Mouse (Mus musculus) CH12.LX (cell line): ENCODE results near the gene Agtrap. TPM values are rescaled to one million over a fixed set of nuclear protein-coding genes. Genes with fewer than 3 reads are reported as not detected.
A peak's percentile ranks its signal among the peaks of the same experiment; 100 is the strongest.

Experiments used
- DNase-seq: peaks from one replicate; pipeline ENCODE4 v3.0.0-alpha.2; 2013; ENCODE audit errors: extremely low read depth
- H3K27ac ChIP-seq: 2 replicates; pipeline ENCODE4 v1.5.1; 2012; ENCODE audit warnings: low read depth, mild to moderate bottlenecking, control low read depth, moderate library complexity; ENCODE audit not compliant: insufficient read depth
- H3K27me3 ChIP-seq: replicated peaks from 2 replicates; pipeline ENCODE3; 2012; ENCODE audit warnings: inconsistent platforms
- H3K36me3 ChIP-seq, 2 experiments: replicated peaks in 1 of 2; 2 replicates each; pipeline versions ENCODE3 to v1.6.1; 2012; ENCODE audit warnings: inconsistent platforms in 1 of 2, low read length in 1 of 2, mild to moderate bottlenecking in 1 of 2, mixed read lengths in 1 of 2, moderate library complexity in 1 of 2; ENCODE audit not compliant: control insufficient read depth in 1 of 2, insufficient read depth in 1 of 2
- H3K4me1 ChIP-seq, 2 experiments: 2 replicates each; pipeline ENCODE4 v1.6.1; 2012; ENCODE audit warnings: inconsistent platforms in 1 of 2, moderate library complexity in 1 of 2; ENCODE audit not compliant: insufficient read depth in 2 of 2, control insufficient read depth in 1 of 2
- H3K4me2 ChIP-seq: 2 replicates; pipeline ENCODE4 v1.6.1; 2012; ENCODE audit warnings: low read depth, mild to moderate bottlenecking, control low read depth; ENCODE audit not compliant: poor library complexity, insufficient read depth, severe bottlenecking
- H3K4me3 ChIP-seq, 3 experiments: fragments of 150-350 bp in 1 of 3; sonication (generic) in 1 of 3; replicated peaks in 1 of 3; 2 replicates each; pipeline versions ENCODE3 to v1.5.1; 2011 to 2012; ENCODE audit warnings: low read depth in 2 of 3, low read length in 2 of 3, mild to moderate bottlenecking in 2 of 3, moderate library complexity in 2 of 3, control low read depth in 1 of 3, improper control_type of control experiment in 1 of 3, inconsistent platforms in 1 of 3, mixed read lengths in 1 of 3; ENCODE audit not compliant: poor library complexity in 1 of 3
- H3K79me2 ChIP-seq: replicated peaks from 2 replicates; pipeline ENCODE4 v1.6.1; 2012; ENCODE audit warnings: mild to moderate bottlenecking, moderate library complexity; ENCODE audit not compliant: control insufficient read depth, poor library complexity, insufficient read depth, severe bottlenecking; ENCODE audit errors: extremely low read depth
- H3K9ac ChIP-seq: 2 replicates; pipeline ENCODE4 v1.6.1; 2012; ENCODE audit warnings: low read depth, mild to moderate bottlenecking, control low read depth, moderate library complexity; ENCODE audit not compliant: insufficient read depth
- H3K9me3 ChIP-seq: replicated peaks from 2 replicates; pipeline ENCODE3; 2012; ENCODE audit warnings: low read length, inconsistent platforms, mixed read lengths
- CHD1 ChIP-seq: IDR thresholded peaks from 2 replicates; pipeline ENCODE4 v1.6.1; 2012; ENCODE audit warnings: low read depth, low read length, improper control_type of control experiment, inconsistent platforms
- CTCF ChIP-seq, 2 experiments: IDR thresholded peaks in 1 of 2; conservative IDR thresholded peaks in 1 of 2; 2 replicates each; pipeline ENCODE4 v1.5.1; 2011 to 2012; ENCODE audit warnings: low read depth in 2 of 2, low read length in 2 of 2, improper control_type of control experiment in 1 of 2, inconsistent platforms in 1 of 2, mild to moderate bottlenecking in 1 of 2, moderate library complexity in 1 of 2
- E2F4 ChIP-seq: IDR thresholded peaks from 2 replicates; pipeline ENCODE4 v1.6.1; 2011; ENCODE audit warnings: low read depth, low read length, improper control_type of control experiment; ENCODE audit not compliant: insufficient replicate concordance
- ELF1 ChIP-seq: IDR thresholded peaks from 2 replicates; pipeline ENCODE4 v1.6.1; 2014; ENCODE audit warnings: low read depth, mild to moderate bottlenecking, inconsistent platforms, low read length, improper control_type of control experiment
- JUN ChIP-seq: IDR thresholded peaks from 2 replicates; pipeline ENCODE4 v1.6.1; 2011; ENCODE audit warnings: low read depth, mild to moderate bottlenecking, low read length, improper control_type of control experiment, moderate library complexity; ENCODE audit not compliant: insufficient read depth
- JUND ChIP-seq: conservative IDR thresholded peaks from 2 replicates; pipeline ENCODE4 v1.6.1; 2011; ENCODE audit warnings: low read depth, low read length, improper control_type of control experiment
- KAT2A ChIP-seq: IDR thresholded peaks from 2 replicates; pipeline ENCODE4 v1.6.1; 2012; ENCODE audit warnings: low read length, improper control_type of control experiment, inconsistent platforms; ENCODE audit not compliant: insufficient replicate concordance
- MAFK ChIP-seq: IDR thresholded peaks from 2 replicates; pipeline ENCODE4 v1.6.1; 2011; ENCODE audit warnings: low read length, improper control_type of control experiment; ENCODE audit not compliant: insufficient replicate concordance
- MAX ChIP-seq: IDR thresholded peaks from 2 replicates; pipeline ENCODE4 v1.6.1; 2011; ENCODE audit warnings: low read length, improper control_type of control experiment
- MEF2A ChIP-seq: IDR thresholded peaks from 2 replicates; pipeline ENCODE4 v1.6.1; 2014; ENCODE audit warnings: low read depth, mild to moderate bottlenecking, inconsistent platforms, low read length, improper control_type of control experiment, borderline replicate concordance
- MYC ChIP-seq: IDR thresholded peaks from 2 replicates; pipeline ENCODE4 v1.6.1; 2011; ENCODE audit warnings: low read depth, mild to moderate bottlenecking, improper control_type of control experiment, low read length
- NRF1 ChIP-seq: IDR thresholded peaks from 2 replicates; pipeline ENCODE4 v1.6.1; 2014; ENCODE audit warnings: low read depth, mild to moderate bottlenecking, inconsistent platforms, low read length, improper control_type of control experiment, moderate library complexity
- PAX5 ChIP-seq: IDR thresholded peaks from 2 replicates; pipeline ENCODE4 v1.6.1; 2012; ENCODE audit warnings: low read length, inconsistent platforms, mixed read lengths
- POLR2AphosphoS2 ChIP-seq: IDR thresholded peaks from 2 replicates; pipeline ENCODE4 v1.6.1; 2011; ENCODE audit warnings: low read depth, low read length, improper control_type of control experiment
- RCOR1 ChIP-seq: conservative IDR thresholded peaks from 2 replicates; pipeline ENCODE4 v1.6.1; 2012; ENCODE audit warnings: low read depth, mild to moderate bottlenecking, inconsistent platforms, low read length, improper control_type of control experiment
- SMC3 ChIP-seq: IDR thresholded peaks from 2 replicates; pipeline ENCODE4 v1.6.1; 2011; ENCODE audit warnings: low read depth, low read length, improper control_type of control experiment
- TBP ChIP-seq: conservative IDR thresholded peaks from 2 replicates; pipeline ENCODE4 v1.6.1; 2011; ENCODE audit warnings: low read depth, low read length, improper control_type of control experiment
- ZC3H11A ChIP-seq: IDR thresholded peaks from 2 replicates; pipeline ENCODE4 v1.6.1; 2012; ENCODE audit warnings: low read depth, mild to moderate bottlenecking, inconsistent platforms, low read length, improper control_type of control experiment
- ZKSCAN1 ChIP-seq: IDR thresholded peaks from 2 replicates; pipeline ENCODE4 v1.6.1; 2012; ENCODE audit warnings: low read depth, inconsistent platforms, low read length, improper control_type of control experiment, borderline replicate concordance
- ZNF384 ChIP-seq: IDR thresholded peaks from 2 replicates; pipeline ENCODE4 v1.6.1; 2012; ENCODE audit warnings: low read depth, low read length, improper control_type of control experiment, inconsistent platforms
- dilution Hi-C: fragments of 300-500 bp; cut with MboI; formaldehyde crosslinking; loops from 2 replicates; pipeline ENCODE4 v1.14.3; 2020; ENCODE audit warnings: low sequenced_read_pairs; ENCODE audit not compliant: extremely low pct_unique_long_range_greater_than_20kb, extremely low pct_ligation_motif_present
- in situ Hi-C: fragments of 300-500 bp; cut with MboI; formaldehyde crosslinking; loops from 3 replicates; pipeline ENCODE4 v1.14.3; 2019; ENCODE audit warnings: low sequenced_read_pairs, low pct_ligation_motif_present, low pct_unique_long_range_greater_than_20kb, mixed read lengths
- polyA plus RNA-seq: library from polyadenylated mRNA; unstranded; fragments of >175 nt; gene quantifications from 2 replicates; pipeline ENCODE4 v1.2.1, GENCODE M21; 2012; ENCODE audit warnings: low read depth; ENCODE audit not compliant: insufficient read length
- total RNA-seq, 2 experiments: library from RNA; depleted of rRNA; stranded (reverse); fragments of 300-350 nt in 1 of 2; fragments of >200 nt in 1 of 2; gene quantifications; 2 replicates each; pipeline ENCODE4 v1.2.3; 2012 to 2014

Gene Agtrap
- total and polyA plus RNA-seq, 3 experiments, result 4.1 to 6.2 (median 5.9) TPM

DNA sequence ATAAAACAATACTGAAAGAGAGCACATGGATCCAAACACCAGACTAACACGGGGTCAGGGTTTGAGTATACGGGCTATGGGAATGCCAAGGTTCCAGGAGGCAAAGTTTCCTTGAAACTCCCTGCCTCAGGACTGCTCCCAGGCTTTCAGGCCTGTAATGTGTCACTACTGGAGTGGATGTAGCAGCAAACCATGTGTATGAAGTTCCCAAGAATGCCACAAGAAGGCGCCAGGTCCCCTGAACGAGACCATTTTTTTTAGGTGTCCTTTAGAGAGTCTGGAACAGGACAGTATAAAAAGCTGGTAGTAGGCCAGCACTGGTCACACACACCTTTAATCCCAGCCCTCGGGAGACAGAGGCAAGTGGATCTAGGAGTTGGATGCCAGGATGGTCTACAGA, 6.3 kb upstream of the Agtrap start:
- peak in 1 of 2 experiments; percentile 38; a peak in 1 of 4 replicates for TF ChIP-seq CTCF (conservative IDR thresholded peaks at IDR 0.05 in 1 of 2, IDR thresholded peaks at IDR 0.05 in 1 of 2; ENCODE audit: low read depth in 2 of 2, low read length in 2 of 2)
- no peak for TF ChIP-seq KAT2A
- TF ChIP-seq ZNF384, result peak; percentile 39; the same call in 1 of the 2 replicates
- H3K36me3 ChIP-seq, result no peaks in the 10 kb centered on the region
- dilution Hi-C loops, result no loop called here

DNA sequence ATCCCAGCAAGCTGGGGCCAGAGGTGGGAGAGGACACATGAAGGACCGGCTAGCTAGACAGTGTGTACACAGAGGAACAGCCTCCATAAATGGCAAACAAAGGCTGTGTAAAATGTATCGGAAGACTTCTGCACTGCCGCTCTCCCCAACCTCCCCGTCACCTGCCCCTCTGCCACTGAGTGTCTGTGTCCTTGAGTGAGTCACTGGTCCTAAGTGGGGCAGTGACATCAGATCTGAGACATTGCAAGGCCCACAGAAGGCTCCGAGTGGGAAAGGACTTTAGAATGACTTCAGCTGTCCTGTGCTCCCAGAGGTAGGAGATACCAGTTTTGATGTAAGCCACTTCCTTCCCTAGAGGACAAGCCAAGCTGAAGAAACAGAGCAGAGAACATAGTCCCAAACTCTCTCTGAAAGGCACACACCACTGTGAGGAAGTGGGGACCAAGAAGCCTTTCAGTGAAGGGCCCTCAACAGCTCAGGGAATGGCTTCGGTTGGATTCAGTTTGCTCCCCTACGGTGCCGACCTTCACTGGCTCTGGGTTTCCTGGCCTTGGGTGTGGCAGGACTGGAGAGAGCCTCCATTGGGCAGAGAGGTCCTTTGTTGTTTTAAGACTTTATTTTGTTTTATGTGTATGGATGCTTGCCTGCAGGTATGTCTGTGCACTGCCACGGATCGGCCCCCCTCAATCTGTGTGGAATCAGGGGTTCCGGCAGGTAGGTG, 4.9 kb upstream of the Agtrap start:
- peaks cover 30% of the 10 kb centered on the region for H3K27me3 ChIP-seq
- H3K27ac ChIP-seq, result no peak overlapping the region
- dilution Hi-C loops, result no loop called here
- H3K4me3 ChIP-seq, result no peak overlapping the region
- no peaks in the 10 kb centered on the region for H3K79me2 ChIP-seq
- peaks cover 3 to 10% of the 10 kb centered on the region in 2 experiments; a peak in 3 of 4 replicates for H3K4me1 ChIP-seq
- no peak for DNase-seq
- H3K36me3 ChIP-seq, result no peaks in the 10 kb centered on the region
- H3K9me3 ChIP-seq, result no peaks in the 10 kb centered on the region
- H3K4me2 ChIP-seq, result no peak overlapping the region
- in situ Hi-C loops, result no loop called here
- H3K9ac ChIP-seq, result no peak overlapping the region
- TF ChIP-seq MAX (no peak), TBP (no peak), CHD1 (no peak), MEF2A (no peak)
- TF ChIP-seq, all 38 proteins: peak for 0

More for the DNA sequence above, 6.3 kb upstream of the Agtrap start:
- in situ Hi-C loops, result no loop called here
- Histone ChIP-seq H3K9me3 (no peaks in the 10 kb centered on the region), H3K27ac (no peak overlapping the region), H3K9ac (no peak overlapping the region), H3K4me3 (no peak overlapping the region), H3K27me3 (peaks cover 44% of the 10 kb centered on the region), H3K4me1 (no peaks in the 10 kb centered on the region), H3K79me2 (no peaks in the 10 kb centered on the region), H3K4me2 (no peak overlapping the region)
- DNase-seq, result no peak

DNA sequence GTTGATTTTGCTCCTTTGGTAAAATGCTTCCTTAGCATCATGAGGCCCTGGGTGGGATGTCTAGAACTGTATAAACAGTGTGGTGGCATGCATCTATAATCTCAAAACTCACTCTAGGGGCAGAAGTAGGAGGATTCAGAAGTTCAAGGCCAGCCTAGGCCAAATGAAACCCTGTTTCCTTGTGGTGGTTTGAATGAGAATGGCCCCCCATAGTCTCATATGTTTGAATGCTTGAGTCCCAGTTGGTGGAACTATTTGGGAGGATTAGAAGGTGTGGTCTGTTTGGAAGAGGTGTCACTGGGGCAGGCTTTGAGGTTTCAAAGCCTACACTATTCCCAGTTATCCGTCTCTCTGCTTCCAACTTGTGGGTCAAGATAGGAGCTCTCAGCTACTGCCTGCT, 3.4 kb upstream of the Agtrap start:
- in situ Hi-C loops (no loop called here), dilution Hi-C loops (no loop called here)
- no peaks in the 10 kb centered on the region for H3K79me2 ChIP-seq
- no peak overlapping the region for H3K27ac ChIP-seq
- H3K4me2 ChIP-seq, result no peak overlapping the region
- H3K36me3 ChIP-seq, result no peaks in the 10 kb centered on the region
- peaks cover 6 to 16% of the 10 kb centered on the region in 2 experiments; a peak in 3 of 4 replicates for H3K4me1 ChIP-seq
- H3K9ac ChIP-seq, result no peak overlapping the region
- no peak for TF ChIP-seq SMC3
- TF ChIP-seq MAX, result no peak
- TF ChIP-seq POLR2AphosphoS2, result no peak
- TF ChIP-seq ZNF384, result no peak
- TF ChIP-seq MAFK, result no peak
- TF ChIP-seq JUN, result no peak
- no peak for TF ChIP-seq MYC
- TF ChIP-seq NRF1, result no peak
- no peak for TF ChIP-seq ZC3H11A
- no peak for TF ChIP-seq JUND
- TF ChIP-seq ELF1, result no peak
- no peak for TF ChIP-seq RCOR1
- no peak for TF ChIP-seq PAX5
- TF ChIP-seq CTCF (conservative IDR thresholded peaks at IDR 0.05 in 1 of 2, IDR thresholded peaks at IDR 0.05 in 1 of 2; ENCODE audit: low read depth in 2 of 2, low read length in 2 of 2), result no peak
- no peak for TF ChIP-seq MEF2A
- no peak for TF ChIP-seq E2F4
- no peak for TF ChIP-seq ZKSCAN1
- H3K4me3 ChIP-seq, result no peak overlapping the region
- DNase-seq, result no peak
- no peaks in the 10 kb centered on the region for H3K9me3 ChIP-seq
- H3K27me3 ChIP-seq, result peaks cover 16% of the 10 kb centered on the region
